Mouse (Mus musculus): Measurements from ENCODE around the gene Ifna6.

GRCm38 (mm10) chr4:88849698-88850097 lies 22.5 kb downstream of the Ifna6 start, which contains the start of gene Ifna1:
- TF ChIP-seq CTCF (IDR thresholded peaks at IDR 0.05; ENCODE audit: low read depth) = no peak
- TF ChIP-seq EP300 (IDR thresholded peaks at IDR 0.05; ENCODE audit: low read depth) = no peak
